Mouse (Mus musculus) cerebellum, adult 9-10 months (tissue): ENCODE measurements around the gene Hsd17b11.
"Not testable (repeated sequence)": the region's sequence is repeated elsewhere in the genome, so short reads cannot be mapped to it uniquely, and the experiment has no call there.

Experiments
- DNase-seq: peaks from one replicate; pipeline ENCODE4 v3.0.0; 2022

The Hsd17b11 gene

DNA sequence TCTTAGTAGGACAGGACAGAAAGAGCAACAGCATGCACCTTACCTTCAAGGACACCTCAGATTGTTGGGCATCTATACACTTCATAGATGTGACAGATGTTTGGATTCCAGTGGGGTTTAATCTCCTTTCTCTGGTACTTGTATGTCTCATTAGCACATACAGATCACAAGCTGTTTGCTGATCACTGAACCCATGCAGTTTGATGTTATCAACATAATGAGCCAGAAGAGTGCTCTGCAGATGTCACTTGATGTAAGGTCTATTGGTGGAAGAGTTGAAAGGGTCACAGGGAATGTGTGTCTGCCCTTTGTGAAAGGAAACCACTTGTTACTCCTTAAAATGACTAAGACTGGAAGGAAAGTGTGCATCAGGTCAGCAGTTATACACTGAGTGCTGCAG is 13.3 kb upstream of the Hsd17b11 start:
- DNase-seq: no peak

DNA sequence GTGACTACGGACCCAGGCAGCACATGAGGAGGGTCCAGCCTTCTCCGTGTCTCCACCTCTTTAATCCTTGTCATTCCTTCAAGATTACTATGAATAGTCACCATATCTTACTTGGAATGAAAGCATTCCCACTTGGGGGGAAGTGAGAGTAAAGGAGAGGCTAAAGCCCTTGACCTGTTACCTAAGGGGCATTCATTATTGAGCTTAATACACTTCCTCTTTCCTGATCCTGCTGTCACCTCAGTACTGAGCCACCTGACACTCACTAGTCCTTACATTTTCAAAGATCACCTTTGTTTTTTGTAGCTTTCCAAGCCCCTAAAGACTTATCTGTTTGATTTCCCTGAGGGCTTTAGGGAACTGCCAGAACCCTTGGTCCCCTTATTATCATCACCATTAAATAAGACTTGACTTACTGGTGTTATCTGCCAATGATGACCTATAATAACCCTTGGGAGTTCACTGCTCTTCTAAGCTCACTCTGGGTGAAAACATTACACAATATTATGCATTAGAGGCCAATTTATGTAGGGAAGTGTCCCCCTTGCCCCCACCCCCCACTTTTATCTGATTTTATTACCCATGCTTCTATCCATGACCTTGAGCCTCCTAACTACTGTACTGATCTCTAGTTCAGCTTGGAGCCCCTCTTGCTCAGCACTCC is 10.8 kb upstream of the Hsd17b11 start:
- DNase-seq: no peak

- no peak for DNase-seq
Observed at GRCm38 (mm10) chr5:104025245-104025854, 3.6 kb upstream of the Hsd17b11 start.

DNA sequence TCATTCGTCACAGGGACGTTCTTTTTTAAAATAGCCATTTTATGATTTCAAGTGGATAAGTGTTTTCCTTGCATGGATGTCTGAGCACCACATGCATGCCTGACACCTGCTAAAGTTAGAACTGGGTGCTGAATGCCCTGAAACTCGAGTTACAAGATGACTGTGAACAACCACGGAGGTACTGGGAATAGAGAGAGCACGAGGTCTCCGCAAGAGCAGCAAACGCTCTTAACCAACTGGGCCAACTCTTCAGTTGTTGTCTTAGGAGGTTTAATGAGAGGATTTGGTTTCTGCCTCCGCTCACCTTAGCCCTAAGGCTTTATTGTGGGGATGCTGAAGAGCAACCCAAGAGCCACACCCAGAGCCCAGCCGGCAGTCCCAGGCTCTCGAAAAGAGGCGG is 3.0 kb upstream of the Hsd17b11 start:
- no peak for DNase-seq

DNA sequence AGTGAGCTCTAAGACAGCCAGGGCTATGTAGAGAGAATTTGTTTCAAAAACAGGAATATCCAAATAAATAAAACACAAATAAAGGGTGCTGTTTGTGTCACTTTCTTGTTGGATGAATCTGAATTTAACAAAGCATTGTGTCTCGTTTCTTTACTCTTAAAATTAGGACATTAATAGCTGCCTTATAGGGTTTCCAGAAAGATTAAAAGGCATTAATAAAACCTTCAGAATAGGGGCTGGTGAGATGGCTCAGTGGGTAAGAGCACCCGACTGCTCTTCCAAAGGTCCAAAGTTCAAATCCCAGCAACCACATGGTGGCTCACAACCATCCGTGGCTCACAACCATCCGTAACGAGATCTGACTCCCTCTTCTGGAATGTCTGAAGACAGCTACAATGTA is 2.5 kb upstream of the Hsd17b11 start:
- not testable (repeated sequence) for DNase-seq

- DNase-seq: no peak
Observed at GRCm38 (mm10) chr5:104023289-104024020, 1.7 kb upstream of the Hsd17b11 start.

DNA sequence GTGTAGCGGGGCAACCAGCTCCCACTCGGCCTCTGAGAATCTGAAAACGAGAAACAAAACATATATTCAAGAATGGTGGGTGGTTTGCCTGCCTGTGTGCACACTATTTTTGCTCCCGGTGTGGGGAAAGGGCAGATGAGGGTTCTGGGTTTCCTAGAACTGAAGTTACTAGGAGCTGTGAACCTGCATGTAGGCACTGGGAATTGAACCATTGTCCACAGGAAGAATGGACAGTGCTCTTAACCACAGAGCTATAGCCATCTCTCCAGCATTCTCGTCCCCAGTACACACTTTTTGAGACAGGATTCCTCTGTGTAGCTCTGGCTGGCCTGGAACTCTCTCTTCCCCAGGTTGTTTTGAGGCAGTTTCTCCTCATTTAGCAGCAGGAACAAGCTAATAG is 839 bp upstream of the Hsd17b11 start:
- DNase-seq: no peak

- DNase-seq: no peak
Observed at GRCm38 (mm10) chr5:104011419-104011818, 10.3 kb downstream of the Hsd17b11 start.

DNA sequence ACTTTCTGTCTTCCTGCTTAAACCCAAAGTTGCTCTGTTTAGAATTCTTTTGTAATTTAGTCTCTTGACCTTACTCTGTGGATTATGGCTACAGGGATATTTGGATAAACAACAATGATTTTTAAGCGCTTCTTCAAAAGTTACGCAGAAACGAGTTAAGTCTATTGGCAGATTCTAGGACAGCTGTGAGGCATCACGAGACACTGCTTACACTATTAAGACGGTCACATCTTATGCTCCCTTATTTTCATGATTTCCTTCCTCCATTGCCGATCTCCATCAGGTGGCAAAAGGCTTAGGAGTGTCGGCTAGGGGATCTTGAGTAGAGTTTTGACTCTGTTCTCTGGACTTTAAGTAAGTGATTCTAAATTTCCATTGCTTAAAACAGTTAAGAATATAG is 11.5 kb downstream of the Hsd17b11 start:
- DNase-seq: no peak

- DNase-seq: no peak
Observed at GRCm38 (mm10) chr5:104009421-104009820, 12.3 kb downstream of the Hsd17b11 start.

DNA sequence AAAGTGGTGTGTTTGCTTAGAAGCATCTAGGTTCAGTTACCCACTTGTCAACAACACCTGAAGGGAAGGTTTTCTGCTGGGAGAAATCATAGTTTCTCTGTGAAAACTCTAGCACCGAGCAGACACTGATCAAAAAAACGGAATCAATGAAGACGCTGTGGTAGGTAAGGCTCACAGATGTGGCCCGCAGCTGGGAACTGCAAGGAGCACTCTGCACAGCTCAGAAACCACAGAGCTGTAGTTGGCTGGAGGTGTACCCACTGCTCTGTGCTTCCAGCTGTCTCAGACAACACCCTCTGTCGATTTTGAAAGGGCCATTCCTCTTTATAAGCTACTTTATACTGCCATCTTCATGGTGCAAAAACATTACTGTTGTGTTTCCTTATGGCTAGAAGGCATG is 13.9 kb downstream of the Hsd17b11 start:
- no peak for DNase-seq

GRCm38 (mm10) chr5:104006811-104007210 is 14.9 kb downstream of the Hsd17b11 start:
- DNase-seq: no peak

DNA sequence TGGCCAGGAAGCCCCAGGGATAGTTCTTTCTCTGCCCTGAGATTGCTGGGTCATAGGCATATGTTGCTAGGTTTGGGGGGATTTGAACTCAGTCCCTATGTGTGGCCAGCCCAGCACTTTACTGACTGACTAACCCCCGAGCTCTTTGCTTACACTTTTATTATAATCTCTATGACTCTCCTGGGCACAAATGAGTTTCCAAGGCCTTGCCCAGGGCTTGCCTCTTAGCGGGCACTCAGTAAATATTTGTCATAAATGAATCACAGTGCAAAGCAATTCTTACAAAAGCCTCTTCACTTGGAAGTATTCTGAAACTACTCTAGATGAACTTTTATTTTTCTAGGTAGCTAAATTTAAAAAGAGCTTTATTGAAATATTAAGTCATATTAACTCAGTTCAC is 17.8 kb downstream of the Hsd17b11 start:
- DNase-seq: no peak

DNA sequence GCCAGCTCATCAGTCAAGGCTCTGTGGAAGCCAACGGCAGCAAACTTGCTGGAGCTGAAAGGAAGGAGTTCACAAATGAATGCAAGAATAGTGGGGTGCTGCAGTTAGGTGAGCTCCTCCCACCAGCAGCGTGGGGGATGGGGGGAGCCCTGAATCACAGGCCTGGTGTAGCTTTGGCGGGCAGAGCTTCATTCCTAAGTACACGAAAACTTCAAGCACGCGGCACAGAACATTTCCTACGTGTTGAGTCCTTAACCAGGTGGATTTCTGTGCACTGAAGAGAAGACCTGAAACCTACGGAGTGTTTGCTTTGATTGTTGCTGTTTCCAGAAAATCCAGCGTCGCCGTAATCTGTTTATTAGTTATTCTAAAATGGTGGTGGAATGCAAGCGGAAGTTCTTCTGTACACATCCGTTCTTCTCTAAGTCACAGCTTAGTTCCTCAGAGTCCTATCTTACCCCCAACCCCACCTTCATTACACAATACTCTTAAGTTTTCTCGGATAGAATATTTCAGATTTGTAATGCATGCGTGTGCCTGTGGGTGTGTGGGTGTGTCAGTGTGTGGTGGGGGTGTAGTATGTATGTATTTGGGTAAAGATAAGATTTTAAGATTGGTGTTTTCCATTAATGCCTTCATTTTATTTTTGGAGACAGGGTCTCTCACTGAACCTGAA is 18.3 kb downstream of the Hsd17b11 start:
- no peak for DNase-seq

DNA sequence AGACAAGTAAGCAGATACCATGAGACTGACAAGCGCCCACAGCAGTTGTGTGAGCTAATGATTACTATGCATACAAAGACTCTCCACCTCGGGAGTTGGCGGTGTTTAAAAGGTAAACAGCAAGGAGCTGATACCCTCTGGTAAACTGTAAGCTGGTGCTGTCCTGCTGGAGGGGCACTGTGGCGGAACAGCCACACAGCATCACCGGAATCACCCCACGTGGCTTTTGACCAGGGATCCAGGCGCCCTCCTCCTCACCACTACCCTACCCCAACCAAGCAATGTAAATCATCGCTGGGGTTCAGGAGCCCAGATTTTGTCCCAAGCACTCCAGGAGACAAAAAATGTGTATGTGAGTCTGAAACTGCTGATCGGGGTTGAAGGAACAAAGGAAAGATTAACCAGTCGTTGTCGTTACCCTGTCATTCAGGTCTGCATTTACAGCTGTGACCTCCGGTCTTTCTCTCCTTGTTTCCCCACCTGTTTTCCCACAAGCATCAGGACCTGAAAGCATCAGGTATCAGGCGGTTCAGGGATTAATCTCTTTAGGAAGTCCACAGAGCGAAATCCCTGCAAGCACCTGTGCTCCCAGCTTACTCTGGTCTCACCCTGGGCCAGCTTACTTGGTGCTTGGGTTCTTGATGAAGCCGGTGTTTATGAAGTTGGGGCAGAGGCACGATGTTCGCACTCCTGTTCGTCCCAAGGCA is 19.0 kb downstream of the Hsd17b11 start:
- no peak for DNase-seq

- peak; percentile 79 for DNase-seq
Observed at GRCm38 (mm10) chr5:103999738-104000137, 22.0 kb downstream of the Hsd17b11 start.

DNA sequence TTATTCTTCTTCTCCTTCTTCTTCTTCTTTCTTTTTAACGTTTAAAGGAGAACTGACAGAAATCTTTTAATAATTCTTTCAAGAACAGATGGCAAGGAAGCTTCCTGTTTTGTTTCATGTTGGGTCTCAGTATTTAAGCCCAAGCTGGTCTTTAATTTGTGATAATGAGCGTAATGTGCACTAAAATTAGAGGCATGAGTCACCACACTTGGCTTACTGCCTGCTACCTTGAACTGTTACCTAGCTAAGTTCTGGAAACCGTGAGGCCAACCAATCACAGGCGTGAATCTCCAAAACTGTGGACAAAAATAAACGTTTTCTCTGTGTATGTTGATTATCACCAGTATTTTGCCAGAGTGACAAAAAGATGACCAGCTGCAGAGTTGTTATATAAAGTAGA is 23.0 kb downstream of the Hsd17b11 start:
- peak; percentile 75 for DNase-seq

DNA sequence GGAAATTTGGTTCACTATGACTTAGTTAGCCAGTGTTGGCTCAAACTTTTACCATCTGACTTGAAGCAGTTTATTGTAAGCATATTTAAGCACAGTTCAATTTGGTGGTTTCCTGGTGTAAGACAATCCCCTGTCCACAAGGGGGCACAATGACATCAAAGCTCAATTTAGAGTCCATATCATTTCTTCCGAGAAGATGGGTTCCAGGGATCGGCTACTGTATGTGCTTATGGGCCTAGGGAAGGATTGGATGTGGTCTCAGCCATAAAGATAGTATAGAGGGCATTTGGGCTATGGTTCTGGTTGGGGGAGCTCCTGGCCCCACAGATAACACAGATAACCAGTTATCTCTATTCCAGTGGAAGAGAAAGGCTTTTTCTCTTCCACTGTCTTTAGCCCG is 26.5 kb downstream of the Hsd17b11 start:
- DNase-seq: no peak

GRCm38 (mm10) chr5:103994669-103995068 is 27.1 kb downstream of the Hsd17b11 start:
- no peak for DNase-seq

DNA sequence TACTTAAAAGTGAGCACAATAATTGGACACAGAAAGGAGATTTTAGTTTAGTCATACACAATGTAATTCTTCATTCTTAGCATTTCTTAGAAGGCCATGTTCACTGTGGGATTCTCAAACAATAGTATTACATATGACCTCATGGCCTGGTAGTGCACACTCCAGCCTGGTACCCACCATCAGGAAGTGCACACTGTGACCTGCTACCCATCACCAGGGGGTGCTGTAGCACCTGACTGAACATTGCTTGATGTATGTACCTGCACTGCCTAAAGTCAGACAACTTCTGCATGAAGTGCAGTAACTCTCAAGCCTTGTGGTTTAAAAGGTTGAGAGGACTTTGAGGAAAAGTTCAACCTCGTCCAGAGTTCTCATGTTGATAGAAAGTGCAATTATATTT is 28.1 kb downstream of the Hsd17b11 start:
- no peak for DNase-seq

- DNase-seq: no peak
Observed at GRCm38 (mm10) chr5:103992831-103993230, 28.9 kb downstream of the Hsd17b11 start.

GRCm38 (mm10) chr5:103980705-103981560 is 40.8 kb downstream of the Hsd17b11 start:
- no peak for DNase-seq
